Mouse (Mus musculus) testis, adult 2 months (tissue): ENCODE data around the gene Fam3b. TPM values are rescaled to one million over a fixed set of nuclear protein-coding genes. Genes with fewer than 3 reads are reported as not detected.

Experiments
- H3K27ac ChIP-seq: fragments of 200-500 bp; 2 replicates; pipeline ENCODE4 v1.5.1; 2012; ENCODE audit warnings: low read depth, low read length; ENCODE audit not compliant: control insufficient read depth, insufficient read depth
- H3K27me3 ChIP-seq: fragments of 200-500 bp; 2 replicates; pipeline ENCODE4 v1.6.1; 2012; ENCODE audit warnings: mild to moderate bottlenecking, low read length, moderate library complexity; ENCODE audit not compliant: control insufficient read depth, insufficient read depth
- H3K36me3 ChIP-seq: fragments of 200-500 bp; 2 replicates; pipeline ENCODE4 v1.6.1; 2012; ENCODE audit warnings: mild to moderate bottlenecking, low read length; ENCODE audit not compliant: control insufficient read depth, insufficient read depth
- H3K4me1 ChIP-seq: fragments of 200-500 bp; 2 replicates; pipeline ENCODE4 v1.6.1; 2012; ENCODE audit warnings: low read length; ENCODE audit not compliant: control insufficient read depth, insufficient read depth
- H3K4me3 ChIP-seq: fragments of 200-500 bp; 2 replicates; pipeline ENCODE4 v1.5.1; 2012; ENCODE audit warnings: low read depth, mild to moderate bottlenecking, low read length, moderate library complexity, mixed read lengths; ENCODE audit not compliant: control insufficient read depth
- CTCF ChIP-seq: fragments of 200-500 bp; IDR thresholded peaks from 2 replicates; pipeline ENCODE4 v1.5.1; 2012; ENCODE audit warnings: low read depth, mild to moderate bottlenecking, inconsistent platforms, low read length, moderate library complexity; ENCODE audit not compliant: control insufficient read depth, insufficient read depth, insufficient replicate concordance
- POLR2A ChIP-seq: fragments of 200-500 bp; IDR thresholded peaks from 2 replicates; pipeline ENCODE4 v1.6.1; 2012; ENCODE audit warnings: low read depth, mild to moderate bottlenecking, inconsistent platforms, low read length, moderate library complexity; ENCODE audit not compliant: control insufficient read depth
- polyA plus RNA-seq: library from polyadenylated mRNA; depleted of rRNA; stranded (reverse); fragments of >200 nt; gene quantifications from 2 replicates; pipeline ENCODE4 v1.2.3, GENCODE M21; 2012

Fam3b gene
- polyA plus RNA-seq, 1 experiment = 47.0 TPM

- Histone ChIP-seq H3K4me3 (no peak overlapping the region), H3K27me3 (no peaks in the 10 kb centered on the region), H3K27ac (no peak overlapping the region), H3K36me3 (no peaks in the 10 kb centered on the region), H3K4me1 (no peaks in the 10 kb centered on the region)
- TF ChIP-seq POLR2A (no peak), CTCF (no peak)
Measured at GRCm38 (mm10) chr16:97466182-97466957, 48.2 kb downstream of the Fam3b start.

GRCm38 (mm10) chr16:97462481-97463181 is 52.0 kb downstream of the Fam3b start, which contains the start of gene Mx1:
Mx1 (minus strand) TSS chr16:97462907.
- no peak within 1 kb of the TSS for H3K4me3 ChIP-seq
- no peaks in the 10 kb centered on the region for H3K4me1 ChIP-seq
- no peaks in the 10 kb centered on the region for H3K27me3 ChIP-seq
- TF ChIP-seq CTCF = no peak
- no peak for TF ChIP-seq POLR2A
- H3K36me3 ChIP-seq = no peaks in the 10 kb centered on the region
- no peak within 1 kb of the TSS for H3K27ac ChIP-seq

- TF ChIP-seq CTCF = no peak
- no peak for TF ChIP-seq POLR2A
- Histone ChIP-seq H3K27ac (no peak overlapping the region), H3K4me3 (no peak overlapping the region), H3K36me3 (no peaks in the 10 kb centered on the region), H3K4me1 (no peaks in the 10 kb centered on the region), H3K27me3 (no peaks in the 10 kb centered on the region)
Measured at GRCm38 (mm10) chr16:97461271-97461670, 53.3 kb downstream of the Fam3b start.

GRCm38 (mm10) chr16:97459831-97460230 is 54.8 kb downstream of the Fam3b start:
- H3K4me3 ChIP-seq = no peak overlapping the region
- no peaks in the 10 kb centered on the region for H3K4me1 ChIP-seq
- H3K27ac ChIP-seq = no peak overlapping the region
- TF ChIP-seq POLR2A (no peak), CTCF (no peak)
- no peaks in the 10 kb centered on the region for H3K36me3 ChIP-seq
- no peaks in the 10 kb centered on the region for H3K27me3 ChIP-seq

GRCm38 (mm10) chr16:97447386-97447785 is 67.2 kb downstream of the Fam3b start:
- Histone ChIP-seq H3K4me3 (no peak overlapping the region), H3K36me3 (no peaks in the 10 kb centered on the region), H3K27ac (no peak overlapping the region), H3K4me1 (no peaks in the 10 kb centered on the region), H3K27me3 (no peaks in the 10 kb centered on the region)
- TF ChIP-seq POLR2A (no peak), CTCF (no peak)

- TF ChIP-seq CTCF (peak; percentile 33; the same call in 1 of the 2 replicates), POLR2A (no peak)
- Histone ChIP-seq H3K27me3 (no peaks in the 10 kb centered on the region), H3K36me3 (no peaks in the 10 kb centered on the region)
Measured at GRCm38 (mm10) chr16:97443670-97444263, 70.8 kb downstream of the Fam3b start.

GRCm38 (mm10) chr16:97441967-97442366 is 72.6 kb downstream of the Fam3b start:
- TF ChIP-seq POLR2A (no peak), CTCF (no peak)
- H3K4me1 ChIP-seq = no peaks in the 10 kb centered on the region
- no peaks in the 10 kb centered on the region for H3K36me3 ChIP-seq
- no peak overlapping the region for H3K4me3 ChIP-seq
- H3K27ac ChIP-seq = no peak overlapping the region
- no peaks in the 10 kb centered on the region for H3K27me3 ChIP-seq

More at GRCm38 (mm10) chr16:97443670-97444263, 70.8 kb downstream of the Fam3b start:
- Histone ChIP-seq H3K4me3 (no peak overlapping the region), H3K27ac (no peak overlapping the region), H3K4me1 (no peaks in the 10 kb centered on the region)
